Mouse (Mus musculus): ENCODE data around the gene Lrp2.

- TF ChIP-seq CTCF (IDR thresholded peaks at IDR 0.05; ENCODE audit: insufficient read depth, low read depth, low read length): no peak
- TF ChIP-seq POLR2A (IDR thresholded peaks at IDR 0.05; ENCODE audit: insufficient read depth, low read depth, low read length): no peak
These were observed 6.7 kb upstream of the Lrp2 start for GRCm38 (mm10) chr2:69592536-69592935.
